Mouse (Mus musculus): ENCODE data around the gene Cmklr1. TPM values are rescaled to one million over a fixed set of nuclear protein-coding genes. Genes with fewer than 3 reads are reported as not detected.

The Cmklr1 gene
- polyA plus RNA-seq, 1 experiment, result 82.3 TPM

DNA sequence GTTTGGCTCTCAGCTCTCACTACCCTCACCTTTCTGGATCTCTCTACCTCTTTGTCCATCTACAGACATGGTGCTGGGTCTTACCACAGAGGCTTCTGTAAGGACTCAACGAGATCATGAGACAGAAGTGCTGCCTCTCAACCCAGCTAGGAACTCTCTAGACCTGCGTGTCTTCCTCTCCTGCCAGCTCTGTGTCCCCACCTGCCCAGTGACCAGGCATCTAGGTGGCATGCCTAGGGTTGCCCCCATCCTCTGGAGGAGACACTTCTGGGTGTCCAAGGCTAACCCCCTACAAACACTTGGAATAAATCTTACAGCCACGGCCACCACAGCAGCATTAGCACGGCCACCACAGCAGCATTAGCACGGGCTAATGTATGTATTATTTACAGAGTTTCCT is 40.3 kb downstream of the Cmklr1 start:
- Histone ChIP-seq H3K4me3 (ENCODE audit: control insufficient read depth, low read depth, low read length) (no peak overlapping the region), H3K27me3 (ENCODE audit: control insufficient read depth, insufficient read depth, low read length) (no peaks in the 10 kb centered on the region), H3K36me3 (ENCODE audit: control insufficient read depth, insufficient read depth, low read length) (no peaks in the 10 kb centered on the region), H3K4me1 (ENCODE audit: control insufficient read depth, insufficient read depth, low read length) (0 out of 2 replicates have a peak, but pooled peaks cover 2% of the 10 kb centered on the region), H3K27ac (ENCODE audit: control insufficient read depth, insufficient read depth, low read depth, low read length) (no peak overlapping the region)
- TF ChIP-seq CTCF (IDR thresholded peaks at IDR 0.05; ENCODE audit: control insufficient read depth, insufficient read depth, insufficient replicate concordance, low read depth, low read length) (no peak), POLR2A (IDR thresholded peaks at IDR 0.05; ENCODE audit: control insufficient read depth, low read depth, low read length) (no peak)

DNA sequence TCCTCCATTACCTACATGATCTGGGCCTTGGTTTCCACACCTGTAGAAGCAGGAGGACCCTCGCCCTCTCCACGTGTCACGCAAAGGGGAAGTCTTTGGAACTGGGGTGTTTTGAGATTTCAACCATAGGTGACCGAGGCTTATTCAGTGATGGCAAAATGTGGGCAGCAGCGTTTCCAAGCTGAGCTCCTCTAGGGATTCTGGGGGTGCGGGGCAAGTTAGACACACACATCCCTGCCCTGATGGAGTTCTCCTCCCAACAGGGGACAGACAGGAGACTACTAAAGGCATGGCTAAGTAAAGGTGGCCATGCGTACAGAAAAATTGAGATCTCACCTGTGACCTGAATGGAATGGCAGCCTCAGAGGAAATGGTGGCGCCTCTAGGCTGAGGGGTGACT is 41.7 kb downstream of the Cmklr1 start:
- Histone ChIP-seq H3K27ac (ENCODE audit: control insufficient read depth, insufficient read depth, low read depth, low read length) (no peak overlapping the region), H3K4me3 (ENCODE audit: control insufficient read depth, low read depth, low read length) (no peak overlapping the region), H3K36me3 (ENCODE audit: control insufficient read depth, insufficient read depth, low read length) (no peaks in the 10 kb centered on the region), H3K4me1 (ENCODE audit: control insufficient read depth, insufficient read depth, low read length) (0 out of 2 replicates have a peak, but pooled peaks cover 2% of the 10 kb centered on the region), H3K27me3 (ENCODE audit: control insufficient read depth, insufficient read depth, low read length) (no peaks in the 10 kb centered on the region)
- TF ChIP-seq POLR2A (IDR thresholded peaks at IDR 0.05; ENCODE audit: control insufficient read depth, low read depth, low read length) (no peak), CTCF (IDR thresholded peaks at IDR 0.05; ENCODE audit: control insufficient read depth, insufficient read depth, insufficient replicate concordance, low read depth, low read length) (no peak)

GRCm38 (mm10) chr5:113607941-113608431 is 42.2 kb downstream of the Cmklr1 start:
- H3K4me1 ChIP-seq (ENCODE audit: control insufficient read depth, insufficient read depth, low read length), result 0 out of 2 replicates have a peak, but pooled peaks cover 2% of the 10 kb centered on the region
- H3K4me3 ChIP-seq (ENCODE audit: control insufficient read depth, low read depth, low read length), result no peak overlapping the region
- no peak overlapping the region for H3K27ac ChIP-seq (ENCODE audit: control insufficient read depth, insufficient read depth, low read depth, low read length)
- H3K36me3 ChIP-seq (ENCODE audit: control insufficient read depth, insufficient read depth, low read length), result no peaks in the 10 kb centered on the region
- no peaks in the 10 kb centered on the region for H3K27me3 ChIP-seq (ENCODE audit: control insufficient read depth, insufficient read depth, low read length)
- TF ChIP-seq POLR2A (IDR thresholded peaks at IDR 0.05; ENCODE audit: control insufficient read depth, low read depth, low read length), result no peak

DNA sequence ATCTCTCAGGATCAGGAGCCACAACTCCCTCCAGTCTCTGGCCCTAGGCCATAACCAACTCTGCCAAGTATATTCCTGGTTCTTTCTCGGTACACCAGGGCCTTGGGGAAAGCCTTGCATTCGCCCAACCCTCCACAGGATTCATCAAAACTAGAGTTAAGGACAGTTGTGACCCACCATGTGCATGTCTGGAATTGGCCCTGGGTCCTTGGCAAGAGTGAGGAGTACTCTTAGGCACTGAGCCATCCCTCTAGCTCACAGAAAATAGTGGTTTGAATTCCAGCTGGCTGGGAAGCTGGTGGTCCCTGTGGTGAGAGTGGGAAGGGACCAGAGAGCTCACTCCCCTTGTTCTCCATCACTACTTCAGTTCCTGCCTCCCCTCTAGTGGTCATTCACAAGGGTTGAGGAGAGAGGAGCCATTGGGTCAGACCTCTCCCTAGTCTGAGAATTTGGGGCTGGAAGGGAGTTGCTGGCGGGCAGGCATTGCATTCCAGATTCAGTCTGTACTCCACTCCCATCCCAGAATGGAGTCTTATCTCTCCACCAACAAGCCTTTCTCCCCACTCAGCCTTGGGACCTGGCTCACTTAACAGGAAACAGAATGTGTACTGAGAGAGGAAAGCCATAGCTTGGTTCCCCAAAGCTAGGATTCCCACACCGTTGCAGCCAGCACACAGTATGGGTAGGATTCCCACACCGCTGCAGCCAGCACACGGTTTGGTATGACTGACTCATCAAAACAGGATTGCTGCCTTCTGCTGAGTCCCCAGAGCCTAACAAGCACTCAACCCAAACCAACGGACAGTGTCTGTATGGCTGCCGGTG is 43.1 kb downstream of the Cmklr1 start:
- no peaks in the 10 kb centered on the region for H3K4me1 ChIP-seq (ENCODE audit: control insufficient read depth, insufficient read depth, low read length)

DNA sequence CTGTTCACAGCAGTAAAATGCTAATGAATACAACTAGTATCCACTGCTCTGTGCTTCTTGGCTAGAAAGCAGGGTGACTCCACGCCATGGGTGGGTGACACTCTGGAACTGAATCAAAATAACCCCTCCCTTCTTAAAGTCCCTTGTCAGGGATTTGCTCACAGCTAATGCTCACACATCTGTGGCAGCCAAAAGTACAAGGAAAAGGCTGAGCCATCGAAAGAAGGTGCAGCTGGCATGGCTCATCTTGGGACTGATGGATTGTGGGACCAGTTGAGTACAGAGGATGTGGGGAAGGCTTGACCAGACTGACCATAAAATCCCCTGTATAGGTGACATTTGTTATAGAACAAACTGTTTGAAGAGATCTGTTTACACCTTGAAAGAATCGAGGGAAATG is 44.1 kb downstream of the Cmklr1 start:
- Histone ChIP-seq H3K4me1 (ENCODE audit: control insufficient read depth, insufficient read depth, low read length) (no peaks in the 10 kb centered on the region), H3K4me3 (ENCODE audit: control insufficient read depth, low read depth, low read length) (no peak overlapping the region), H3K27me3 (ENCODE audit: control insufficient read depth, insufficient read depth, low read length) (no peaks in the 10 kb centered on the region), H3K27ac (ENCODE audit: control insufficient read depth, insufficient read depth, low read depth, low read length) (no peak overlapping the region), H3K36me3 (ENCODE audit: control insufficient read depth, insufficient read depth, low read length) (no peaks in the 10 kb centered on the region)
- TF ChIP-seq POLR2A (IDR thresholded peaks at IDR 0.05; ENCODE audit: control insufficient read depth, low read depth, low read length), result no peak
- no peak for TF ChIP-seq CTCF (IDR thresholded peaks at IDR 0.05; ENCODE audit: control insufficient read depth, insufficient read depth, insufficient replicate concordance, low read depth, low read length)

More for the DNA sequence above, 43.1 kb downstream of the Cmklr1 start:
- no peak for TF ChIP-seq POLR2A (IDR thresholded peaks at IDR 0.05; ENCODE audit: control insufficient read depth, low read depth, low read length)
- TF ChIP-seq CTCF (IDR thresholded peaks at IDR 0.05; ENCODE audit: control insufficient read depth, insufficient read depth, insufficient replicate concordance, low read depth, low read length), result no peak
- Histone ChIP-seq H3K27ac (ENCODE audit: control insufficient read depth, insufficient read depth, low read depth, low read length) (no peak overlapping the region; the same call in 1 of the 2 replicates), H3K27me3 (ENCODE audit: control insufficient read depth, insufficient read depth, low read length) (no peaks in the 10 kb centered on the region), H3K4me3 (ENCODE audit: control insufficient read depth, low read depth, low read length) (no peak overlapping the region), H3K36me3 (ENCODE audit: control insufficient read depth, insufficient read depth, low read length) (no peaks in the 10 kb centered on the region)

DNA sequence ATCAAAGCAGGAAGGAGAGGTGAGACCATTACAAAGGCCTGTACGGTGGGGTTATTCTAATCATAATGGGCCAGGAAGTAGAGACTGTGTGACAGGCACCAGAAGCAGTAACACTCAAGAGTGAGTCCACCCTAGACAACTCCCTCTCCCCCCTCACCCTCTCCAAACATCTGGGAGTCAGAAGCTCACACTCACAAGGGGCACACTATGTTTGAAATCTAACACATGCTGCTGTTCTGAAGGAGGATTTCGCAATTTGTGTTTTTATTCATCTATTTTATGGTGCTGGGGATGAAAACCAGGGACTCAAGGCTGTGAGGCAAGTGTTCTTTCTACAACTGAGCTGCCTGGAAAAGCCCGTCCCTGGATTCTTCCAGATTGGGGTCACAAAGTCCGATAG is 45.5 kb downstream of the Cmklr1 start:
- Histone ChIP-seq H3K27ac (ENCODE audit: control insufficient read depth, insufficient read depth, low read depth, low read length) (no peak overlapping the region), H3K4me1 (ENCODE audit: control insufficient read depth, insufficient read depth, low read length) (no peaks in the 10 kb centered on the region)
- TF ChIP-seq CTCF (IDR thresholded peaks at IDR 0.05; ENCODE audit: control insufficient read depth, insufficient read depth, insufficient replicate concordance, low read depth, low read length) (no peak), POLR2A (IDR thresholded peaks at IDR 0.05; ENCODE audit: control insufficient read depth, low read depth, low read length) (no peak)

DNA sequence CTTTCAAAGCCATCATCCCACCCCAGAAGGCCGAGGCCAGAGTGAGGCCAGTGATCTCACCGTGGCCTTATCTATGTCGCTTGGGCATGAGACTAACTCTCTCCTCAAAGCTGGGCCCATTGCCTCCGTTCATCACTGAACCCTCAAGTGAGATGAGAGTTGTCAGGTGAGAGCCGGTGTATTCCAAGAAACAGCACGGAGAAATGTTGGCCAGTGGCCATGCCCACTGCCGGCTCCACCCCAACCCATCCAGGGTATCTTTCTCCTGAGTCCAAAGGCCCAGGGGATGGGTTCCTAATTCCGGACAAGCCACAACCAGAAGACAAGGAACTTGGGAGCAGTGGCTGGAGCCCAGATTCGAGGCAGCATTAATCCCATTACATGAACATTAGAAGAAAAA is 46.8 kb downstream of the Cmklr1 start:
- Histone ChIP-seq H3K27me3 (ENCODE audit: control insufficient read depth, insufficient read depth, low read length) (no peaks in the 10 kb centered on the region), H3K36me3 (ENCODE audit: control insufficient read depth, insufficient read depth, low read length) (no peaks in the 10 kb centered on the region), H3K4me1 (ENCODE audit: control insufficient read depth, insufficient read depth, low read length) (no peaks in the 10 kb centered on the region), H3K4me3 (ENCODE audit: control insufficient read depth, low read depth, low read length) (peak overlapping the region; percentile 73), H3K27ac (ENCODE audit: control insufficient read depth, insufficient read depth, low read depth, low read length) (no peak overlapping the region)
- no peak for TF ChIP-seq CTCF (IDR thresholded peaks at IDR 0.05; ENCODE audit: control insufficient read depth, insufficient read depth, insufficient replicate concordance, low read depth, low read length)
- TF ChIP-seq POLR2A (IDR thresholded peaks at IDR 0.05; ENCODE audit: control insufficient read depth, low read depth, low read length), result no peak

More for the DNA sequence above, 45.5 kb downstream of the Cmklr1 start:
- Histone ChIP-seq H3K36me3 (ENCODE audit: control insufficient read depth, insufficient read depth, low read length) (no peaks in the 10 kb centered on the region), H3K27me3 (ENCODE audit: control insufficient read depth, insufficient read depth, low read length) (no peaks in the 10 kb centered on the region), H3K4me3 (ENCODE audit: control insufficient read depth, low read depth, low read length) (peak overlapping the region; percentile 5; the same call in 1 of the 2 replicates)

Measured in testis, adult 2 months (tissue).